Mouse (Mus musculus): Measurements from ENCODE around the gene Kctd6. TPM values are rescaled to one million over a fixed set of nuclear protein-coding genes. Genes with fewer than 3 reads are reported as not detected.

The Kctd6 gene
- polyA plus RNA-seq, 1 experiment: 7.7 TPM

DNA sequence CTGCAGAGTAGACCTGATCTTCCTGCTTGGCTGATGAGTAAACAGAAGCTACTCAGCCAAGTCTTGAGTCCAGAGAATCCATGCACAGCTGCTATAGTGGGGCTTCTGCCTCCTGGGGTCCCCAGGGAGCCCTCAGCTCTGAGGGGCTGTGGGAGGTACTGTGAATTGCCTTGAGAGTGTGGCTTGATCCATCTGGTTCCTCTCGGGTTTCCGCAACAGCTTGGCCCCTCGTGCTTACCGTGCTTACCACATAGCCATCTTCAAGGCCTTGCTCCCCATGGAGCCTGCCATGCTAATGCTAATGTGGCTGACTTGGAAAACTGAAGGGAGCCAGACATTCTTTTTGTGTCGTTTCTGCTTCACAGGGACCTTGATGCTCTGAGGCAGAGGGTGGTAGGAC, 6.8 kb upstream of the Kctd6 start:
- 62% methylated on average over 5 of the region's 5 CpGs for WGBS
- TF ChIP-seq POLR2A (IDR thresholded peaks at IDR 0.05; ENCODE audit: borderline replicate concordance, control insufficient read depth, low read depth, low read length) (no peak), CTCF (IDR thresholded peaks at IDR 0.05; ENCODE audit: control insufficient read depth, insufficient read depth, low read length) (no peak)
- Histone ChIP-seq H3K27ac (ENCODE audit: control insufficient read depth, insufficient read depth, low read depth, low read length, poor library complexity) (no peak overlapping the region), H3K4me3 (replicated peaks; ENCODE audit: control insufficient read depth, low read depth, low read length) (no peak overlapping the region), H3K4me1 (ENCODE audit: control insufficient read depth, insufficient read depth, low read length) (no peaks in the 10 kb centered on the region)

DNA sequence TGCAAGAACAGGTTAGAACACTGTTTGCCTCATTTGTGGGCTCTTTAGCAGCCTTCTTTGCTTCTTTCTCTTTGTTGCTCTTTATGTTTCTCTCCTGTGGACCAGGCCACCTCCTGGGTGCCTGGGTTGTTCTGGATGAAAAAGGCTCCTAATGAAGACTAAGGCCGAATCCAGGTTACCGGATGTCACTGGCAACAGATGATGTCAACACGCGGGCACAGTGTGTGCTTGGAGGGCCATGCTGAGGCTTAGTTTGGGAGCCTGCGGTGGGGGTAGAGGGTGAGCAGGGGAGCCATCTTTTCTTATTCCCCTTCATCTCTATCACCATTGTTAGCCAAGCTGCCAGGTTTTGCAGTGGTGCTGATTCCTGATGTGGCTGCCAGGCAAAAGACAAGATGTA, 6.4 kb upstream of the Kctd6 start:
- Histone ChIP-seq H3K27ac (ENCODE audit: control insufficient read depth, insufficient read depth, low read depth, low read length, poor library complexity) (no peak overlapping the region), H3K4me3 (replicated peaks; ENCODE audit: control insufficient read depth, low read depth, low read length) (no peak overlapping the region), H3K4me1 (ENCODE audit: control insufficient read depth, insufficient read depth, low read length) (no peaks in the 10 kb centered on the region)
- TF ChIP-seq POLR2A (IDR thresholded peaks at IDR 0.05; ENCODE audit: borderline replicate concordance, control insufficient read depth, low read depth, low read length) (no peak), CTCF (IDR thresholded peaks at IDR 0.05; ENCODE audit: control insufficient read depth, insufficient read depth, low read length) (no peak)
- WGBS: 80% methylated on average over 5 of the region's 5 CpGs

DNA sequence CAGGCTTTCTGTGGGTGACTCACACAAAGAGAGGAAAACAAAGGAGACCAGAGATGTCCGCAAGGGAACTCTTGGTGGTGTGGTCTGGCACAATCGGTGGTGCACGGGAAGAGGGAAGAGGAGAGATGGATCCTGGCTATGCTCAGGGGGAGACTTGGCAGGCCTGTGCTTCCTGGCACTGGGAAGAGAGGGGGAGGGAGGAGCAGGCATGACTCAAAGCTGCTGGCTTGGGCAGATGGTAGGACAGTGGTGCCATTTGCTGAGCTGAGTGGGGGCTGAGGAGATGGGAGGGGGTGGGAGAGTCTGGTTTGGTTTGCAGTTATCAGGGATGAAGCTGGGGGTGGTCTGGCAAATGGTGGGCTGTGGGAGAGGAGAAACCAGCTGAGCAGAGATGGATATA, 5.1 kb upstream of the Kctd6 start:
- no peak for TF ChIP-seq POLR2A (IDR thresholded peaks at IDR 0.05; ENCODE audit: borderline replicate concordance, control insufficient read depth, low read depth, low read length)
- TF ChIP-seq CTCF (IDR thresholded peaks at IDR 0.05; ENCODE audit: control insufficient read depth, insufficient read depth, low read length): no peak

DNA sequence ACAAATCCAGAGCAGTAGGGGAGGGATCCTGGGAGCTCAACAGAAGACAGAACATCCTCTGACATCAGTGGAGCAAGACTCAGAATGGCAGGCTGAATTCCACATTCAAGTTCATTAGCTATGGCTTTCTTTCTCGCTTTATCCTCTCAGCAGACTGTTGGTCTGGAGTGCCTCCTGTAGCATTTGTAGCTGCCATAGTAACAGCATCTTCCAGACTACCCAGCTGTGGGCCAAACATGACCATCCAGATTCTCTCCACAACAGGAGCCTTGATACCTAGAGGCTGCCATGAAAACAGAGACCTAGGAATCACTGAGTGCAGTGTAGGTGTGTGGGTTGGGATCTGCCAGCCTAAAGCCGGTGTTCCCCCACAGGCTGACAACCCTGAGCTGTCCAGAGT, 4.0 kb upstream of the Kctd6 start:
- no peaks in the 10 kb centered on the region; the same call in 1 of the 2 replicates for H3K4me1 ChIP-seq (ENCODE audit: control insufficient read depth, insufficient read depth, low read length)
- H3K4me3 ChIP-seq (replicated peaks; ENCODE audit: control insufficient read depth, low read depth, low read length): no peak overlapping the region
- no peak overlapping the region for H3K27ac ChIP-seq (ENCODE audit: control insufficient read depth, insufficient read depth, low read depth, low read length, poor library complexity)
- WGBS: 87% methylated on average over 2 of the region's 2 CpGs
- no peak for TF ChIP-seq CTCF (IDR thresholded peaks at IDR 0.05; ENCODE audit: control insufficient read depth, insufficient read depth, low read length)
- TF ChIP-seq POLR2A (IDR thresholded peaks at IDR 0.05; ENCODE audit: borderline replicate concordance, control insufficient read depth, low read depth, low read length): no peak

More for the DNA sequence above, 5.1 kb upstream of the Kctd6 start:
- H3K27ac ChIP-seq (ENCODE audit: control insufficient read depth, insufficient read depth, low read depth, low read length, poor library complexity): no peak overlapping the region
- no peaks in the 10 kb centered on the region; the same call in 1 of the 2 replicates for H3K4me1 ChIP-seq (ENCODE audit: control insufficient read depth, insufficient read depth, low read length)
- H3K4me3 ChIP-seq (replicated peaks; ENCODE audit: control insufficient read depth, low read depth, low read length): no peak overlapping the region
- WGBS: 65% methylated on average over 3 of the region's 3 CpGs

DNA sequence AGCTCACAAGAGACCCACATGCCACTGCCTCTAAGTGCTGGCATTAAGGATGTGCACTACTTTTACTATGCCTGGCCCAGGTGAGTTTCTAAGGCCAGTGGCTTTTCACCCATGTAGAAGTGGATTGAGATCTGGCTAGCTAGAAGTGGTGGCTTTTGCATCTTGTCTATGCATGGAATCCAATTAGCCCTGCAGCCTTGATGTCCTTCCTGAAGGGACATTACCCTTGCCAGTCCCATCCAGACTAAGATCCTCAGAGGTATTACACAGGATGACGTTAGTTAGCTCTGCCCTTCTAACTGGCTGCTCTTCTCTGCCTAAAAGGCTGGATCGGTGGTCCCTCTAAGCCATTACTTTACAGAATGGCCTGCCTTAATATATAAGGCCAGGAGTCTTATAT, 944 bp upstream of the Kctd6 start:
- Histone ChIP-seq H3K4me1 (ENCODE audit: control insufficient read depth, insufficient read depth, low read length) (no peaks in the 10 kb centered on the region; the same call in 1 of the 2 replicates), H3K27ac (ENCODE audit: control insufficient read depth, insufficient read depth, low read depth, low read length, poor library complexity) (no peak overlapping the region), H3K4me3 (replicated peaks; ENCODE audit: control insufficient read depth, low read depth, low read length) (no peak overlapping the region)
- WGBS: 80% methylated on average over 2 of the region's 2 CpGs
- TF ChIP-seq POLR2A (IDR thresholded peaks at IDR 0.05; ENCODE audit: borderline replicate concordance, control insufficient read depth, low read depth, low read length): no peak
- no peak for TF ChIP-seq CTCF (IDR thresholded peaks at IDR 0.05; ENCODE audit: control insufficient read depth, insufficient read depth, low read length)

DNA sequence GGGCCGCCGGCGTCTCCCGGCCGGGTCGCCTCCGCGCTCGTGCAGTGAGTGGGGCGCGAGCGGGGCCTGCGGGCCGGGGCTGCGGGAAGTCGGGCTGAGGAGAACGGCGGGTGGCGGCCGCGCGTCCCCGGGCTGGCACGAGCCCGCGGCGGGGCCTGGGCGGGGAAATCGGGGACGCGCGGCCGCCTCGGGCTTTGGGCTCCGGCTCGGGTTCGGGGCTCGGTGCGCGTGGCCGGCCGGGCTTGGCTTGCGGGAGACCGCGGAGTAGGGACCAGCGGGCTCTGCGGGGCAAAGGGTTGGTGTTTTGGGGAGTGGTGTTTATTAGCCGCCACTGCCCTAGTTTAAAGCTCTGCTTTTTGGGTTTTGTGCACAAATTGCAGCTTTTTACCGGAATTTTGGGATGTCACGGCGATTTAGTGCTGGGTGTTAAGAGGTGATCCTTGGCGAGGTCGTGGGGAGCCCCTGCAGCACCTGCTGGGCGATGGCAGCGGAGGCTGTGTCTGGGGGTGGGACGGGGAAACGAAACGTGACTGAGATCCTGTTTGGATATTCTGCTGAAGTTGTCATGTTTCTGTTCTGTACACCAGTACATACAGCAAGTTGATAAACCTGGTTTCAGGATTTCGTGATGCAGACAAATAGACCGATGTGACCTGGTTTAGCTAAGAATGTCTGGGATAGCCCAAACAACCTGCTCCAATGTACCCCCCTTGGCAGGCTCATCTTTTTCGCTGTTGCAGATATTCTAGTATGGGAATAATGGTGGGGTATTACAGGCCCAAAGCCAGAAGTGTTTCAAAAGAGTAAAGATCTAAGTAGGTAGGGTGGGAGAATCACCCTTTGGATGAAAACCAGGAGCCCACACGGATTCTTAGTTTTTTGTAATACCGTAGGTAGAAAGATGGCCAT, 613 bp downstream of the Kctd6 start:
- H3K27ac ChIP-seq (ENCODE audit: control insufficient read depth, insufficient read depth, low read depth, low read length, poor library complexity): peak overlapping the region; percentile 89; the same call in 1 of the 2 replicates
- no peak for TF ChIP-seq POLR2A (IDR thresholded peaks at IDR 0.05; ENCODE audit: borderline replicate concordance, control insufficient read depth, low read depth, low read length)
- TF ChIP-seq CTCF (IDR thresholded peaks at IDR 0.05; ENCODE audit: control insufficient read depth, insufficient read depth, low read length): no peak

DNA sequence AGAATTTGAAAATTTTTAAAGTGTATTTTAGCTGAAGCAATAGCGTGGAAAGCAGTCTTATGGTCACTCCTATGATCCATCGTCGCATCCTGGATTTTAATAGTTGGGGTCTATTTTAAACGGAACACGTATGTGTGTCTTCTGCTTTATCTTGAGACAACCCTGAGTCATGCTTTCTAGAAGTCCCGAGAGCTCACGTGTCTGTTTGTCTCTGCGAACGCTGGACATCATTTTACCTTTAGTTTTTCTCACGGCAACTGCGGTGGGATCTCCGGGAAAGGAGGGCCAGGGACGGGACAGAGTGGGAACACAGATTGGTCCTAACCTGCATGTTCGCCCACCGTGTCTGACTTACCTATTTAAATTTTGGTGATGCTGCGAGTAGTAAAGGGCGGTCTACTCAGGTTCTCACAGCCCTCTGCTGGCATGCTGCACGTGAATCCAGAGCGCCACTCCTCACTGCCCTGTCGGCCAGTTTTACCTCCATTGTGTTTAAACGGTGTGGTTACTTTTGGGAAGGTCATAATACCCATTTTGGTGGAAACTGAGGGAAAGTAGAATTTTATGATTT, 1.4 kb downstream of the Kctd6 start:
- 44% methylated on average over 21 of the region's 21 CpGs for WGBS
- Histone ChIP-seq H3K4me1 (ENCODE audit: control insufficient read depth, insufficient read depth, low read length) (no peaks in the 10 kb centered on the region; the same call in 1 of the 2 replicates), H3K27ac (ENCODE audit: control insufficient read depth, insufficient read depth, low read depth, low read length, poor library complexity) (no peak overlapping the region), H3K4me3 (replicated peaks; ENCODE audit: control insufficient read depth, low read depth, low read length) (peak overlapping the region; percentile 1)
- no peak for TF ChIP-seq POLR2A (IDR thresholded peaks at IDR 0.05; ENCODE audit: borderline replicate concordance, control insufficient read depth, low read depth, low read length)
- TF ChIP-seq CTCF (IDR thresholded peaks at IDR 0.05; ENCODE audit: control insufficient read depth, insufficient read depth, low read length): no peak

More for the DNA sequence above, 613 bp downstream of the Kctd6 start:
- Histone ChIP-seq H3K4me1 (ENCODE audit: control insufficient read depth, insufficient read depth, low read length) (no peaks in the 10 kb centered on the region; the same call in 1 of the 2 replicates), H3K4me3 (replicated peaks; ENCODE audit: control insufficient read depth, low read depth, low read length) (peak overlapping the region; percentile 75)
- WGBS: 4% methylated on average over 63 of the region's 63 CpGs

DNA sequence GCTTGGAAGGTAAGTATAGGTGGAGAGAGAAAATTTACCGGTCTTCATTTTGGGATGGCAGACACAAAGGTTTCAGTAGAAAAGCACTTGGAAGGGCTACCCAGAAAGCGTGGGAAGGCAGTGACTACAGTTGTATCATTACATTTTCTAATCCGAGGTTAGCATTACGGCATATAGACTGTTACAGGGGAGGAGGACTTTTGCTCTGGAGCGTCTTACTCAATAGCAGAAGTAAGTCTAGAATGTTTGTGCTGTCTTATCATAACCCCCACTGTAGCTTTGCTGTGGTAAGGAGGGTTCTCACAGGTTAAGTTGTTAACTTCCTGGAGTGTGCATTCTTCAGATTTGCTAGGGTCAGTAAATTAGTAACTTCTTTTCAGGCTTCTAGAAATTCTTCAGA, 2.2 kb downstream of the Kctd6 start:
- Histone ChIP-seq H3K4me1 (ENCODE audit: control insufficient read depth, insufficient read depth, low read length) (no peaks in the 10 kb centered on the region; the same call in 1 of the 2 replicates), H3K4me3 (replicated peaks; ENCODE audit: control insufficient read depth, low read depth, low read length) (no peak overlapping the region), H3K27ac (ENCODE audit: control insufficient read depth, insufficient read depth, low read depth, low read length, poor library complexity) (no peak overlapping the region)
- TF ChIP-seq POLR2A (IDR thresholded peaks at IDR 0.05; ENCODE audit: borderline replicate concordance, control insufficient read depth, low read depth, low read length) (no peak), CTCF (IDR thresholded peaks at IDR 0.05; ENCODE audit: control insufficient read depth, insufficient read depth, low read length) (no peak)
- WGBS: 30% methylated on average over 5 of the region's 5 CpGs

Data from bone marrow, adult 2 months (tissue).